Mouse (Mus musculus) T-helper 2 cell (primary cell): ENCODE results near the gene Adgre5.

Experiments used
- in situ Hi-C: fragments of 300-600 bp; cut with MboI, MseI; formaldehyde crosslinking; loops from one replicate; pipeline ENCODE4 v1.15.1; 2025; ENCODE audit warnings: high pct_unique_total_duplicates

Adgre5 gene

GRCm38 (mm10) chr8:83754149-83754548 lies 13.0 kb upstream of the Adgre5 start:
- in situ Hi-C loops = no loop called here

GRCm38 (mm10) chr8:83749265-83749664 lies 8.1 kb upstream of the Adgre5 start:
- in situ Hi-C loops = no loop called here

DNA sequence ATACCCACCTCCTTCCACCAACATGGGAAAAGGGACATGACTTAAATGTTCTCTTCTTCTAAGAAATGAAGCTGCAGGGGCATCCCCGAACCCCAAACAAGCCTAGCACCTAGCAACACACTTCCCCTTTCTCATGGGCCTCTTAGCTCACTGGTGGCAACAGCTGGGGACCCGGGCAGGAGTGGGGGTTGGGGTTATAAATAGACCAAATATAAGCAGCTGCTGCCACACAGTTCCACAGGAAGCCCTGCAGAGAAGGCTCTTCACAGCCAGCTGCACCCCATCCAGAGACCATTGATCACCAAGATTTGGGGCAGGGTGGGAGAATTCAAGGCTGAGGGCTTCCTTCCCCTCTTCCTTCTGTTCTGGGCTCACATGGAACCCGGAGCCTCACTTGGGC lies 7.6 kb upstream of the Adgre5 start:
- in situ Hi-C loops = no loop called here

DNA sequence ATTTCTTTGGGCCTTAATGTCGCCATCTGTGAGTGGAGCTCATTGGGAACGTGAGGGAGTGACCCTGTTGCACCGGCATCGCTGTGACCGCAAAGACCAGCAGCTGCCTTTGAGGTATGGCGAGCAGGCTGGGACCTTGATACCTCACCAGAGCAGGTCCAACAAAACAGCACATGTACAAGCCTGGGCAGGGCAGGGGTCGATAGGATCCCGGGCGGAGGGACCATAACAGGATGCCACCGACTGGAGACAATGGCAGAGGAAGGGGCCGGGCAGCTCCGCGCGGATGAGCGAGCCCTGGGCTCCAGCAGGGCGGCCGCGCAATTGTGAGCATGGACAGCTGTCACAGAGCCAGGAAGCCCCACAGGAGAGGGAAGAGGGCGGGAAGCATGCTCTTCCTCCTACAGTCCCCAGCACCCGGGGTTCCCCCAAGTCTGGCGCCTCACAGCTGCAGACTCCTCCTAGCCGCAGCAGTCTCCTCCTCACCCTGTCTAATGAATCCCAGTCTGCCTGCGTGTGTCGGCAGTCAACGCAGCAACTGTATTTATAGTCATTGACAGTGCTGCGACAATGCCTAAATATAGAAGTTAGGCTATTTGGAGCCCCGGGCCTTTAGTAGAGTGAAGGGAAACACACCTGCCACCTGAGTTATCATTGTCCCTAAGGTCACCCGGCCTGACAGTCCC lies 6.7 kb upstream of the Adgre5 start:
- in situ Hi-C loops = no loop called here

- in situ Hi-C loops = no loop called here
Observed at GRCm38 (mm10) chr8:83744070-83744469, 2.9 kb upstream of the Adgre5 start.

GRCm38 (mm10) chr8:83742968-83743367 lies 1.8 kb upstream of the Adgre5 start:
- in situ Hi-C loops = no loop called here

GRCm38 (mm10) chr8:83741849-83742655 lies 926 bp upstream of the Adgre5 start:
- in situ Hi-C loops = no loop called here

- in situ Hi-C loops = no loop called here
Observed at GRCm38 (mm10) chr8:83740586-83740975, 545 bp downstream of the Adgre5 start.

- in situ Hi-C loops = no loop called here
Observed at GRCm38 (mm10) chr8:83739711-83740468, 1.2 kb downstream of the Adgre5 start.

DNA sequence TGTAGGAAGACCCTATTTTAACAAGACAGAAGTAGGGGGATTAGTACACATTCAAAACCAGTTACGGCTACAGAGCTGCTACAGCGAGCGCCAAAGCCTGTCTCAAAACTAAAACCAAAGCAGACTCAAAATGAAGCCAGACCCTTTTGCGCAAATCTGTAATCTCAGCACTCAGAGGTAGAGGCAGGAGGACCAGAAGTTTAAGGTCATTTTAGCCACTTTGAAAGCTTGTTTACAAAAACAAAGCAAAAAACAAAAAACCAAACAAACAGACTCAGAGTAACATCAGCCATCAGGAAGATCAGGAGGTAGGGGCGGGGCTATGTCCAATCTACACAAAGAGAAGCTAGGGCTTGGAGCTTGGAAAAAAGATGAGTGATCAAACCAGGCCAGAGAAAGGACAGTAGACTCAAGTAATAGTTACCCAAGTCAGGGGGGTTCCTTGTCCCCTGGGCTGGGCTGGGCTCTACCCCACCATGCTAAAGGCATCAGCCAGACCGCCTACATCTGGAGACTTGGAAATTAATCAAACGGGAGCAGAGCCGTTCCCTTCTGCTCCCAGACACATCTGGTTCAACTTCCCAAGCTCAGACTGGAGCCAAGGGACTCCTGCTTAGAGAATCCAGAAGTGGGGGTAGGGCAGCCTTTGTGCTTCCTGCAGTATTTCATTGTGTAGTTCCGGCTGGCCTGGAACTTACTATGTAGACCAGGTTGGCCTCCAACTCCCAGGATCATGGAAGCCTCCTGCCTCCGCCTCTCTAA lies 2.0 kb downstream of the Adgre5 start:
- in situ Hi-C loops = no loop called here

GRCm38 (mm10) chr8:83737852-83738562 lies 3.1 kb downstream of the Adgre5 start:
- in situ Hi-C loops = no loop called here

DNA sequence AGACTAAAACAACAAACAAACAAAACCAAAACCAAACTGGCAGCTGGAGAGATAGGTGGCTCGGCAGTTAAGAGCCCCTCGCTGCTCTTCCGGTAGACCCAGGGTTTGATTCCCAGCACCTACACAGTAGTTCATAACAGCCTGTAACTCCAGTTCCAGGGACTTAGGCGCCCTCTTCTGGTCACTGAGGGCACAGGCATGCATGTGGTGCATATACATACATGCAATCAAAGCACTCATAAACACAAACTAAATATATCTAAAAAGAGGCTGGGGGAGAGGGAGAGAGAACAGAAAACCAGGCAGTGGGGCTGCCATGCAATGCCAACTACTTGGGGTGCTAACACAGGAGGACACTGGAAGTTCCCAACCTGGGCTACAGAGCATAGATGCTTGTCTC lies 3.8 kb downstream of the Adgre5 start:
- in situ Hi-C loops = no loop called here

GRCm38 (mm10) chr8:83736681-83737080 lies 4.4 kb downstream of the Adgre5 start:
- in situ Hi-C loops = no loop called here

- in situ Hi-C loops = no loop called here
Observed at GRCm38 (mm10) chr8:83732919-83733318, 8.2 kb downstream of the Adgre5 start.

- in situ Hi-C loops = no loop called here
Observed at GRCm38 (mm10) chr8:83731906-83732305, 9.2 kb downstream of the Adgre5 start.

DNA sequence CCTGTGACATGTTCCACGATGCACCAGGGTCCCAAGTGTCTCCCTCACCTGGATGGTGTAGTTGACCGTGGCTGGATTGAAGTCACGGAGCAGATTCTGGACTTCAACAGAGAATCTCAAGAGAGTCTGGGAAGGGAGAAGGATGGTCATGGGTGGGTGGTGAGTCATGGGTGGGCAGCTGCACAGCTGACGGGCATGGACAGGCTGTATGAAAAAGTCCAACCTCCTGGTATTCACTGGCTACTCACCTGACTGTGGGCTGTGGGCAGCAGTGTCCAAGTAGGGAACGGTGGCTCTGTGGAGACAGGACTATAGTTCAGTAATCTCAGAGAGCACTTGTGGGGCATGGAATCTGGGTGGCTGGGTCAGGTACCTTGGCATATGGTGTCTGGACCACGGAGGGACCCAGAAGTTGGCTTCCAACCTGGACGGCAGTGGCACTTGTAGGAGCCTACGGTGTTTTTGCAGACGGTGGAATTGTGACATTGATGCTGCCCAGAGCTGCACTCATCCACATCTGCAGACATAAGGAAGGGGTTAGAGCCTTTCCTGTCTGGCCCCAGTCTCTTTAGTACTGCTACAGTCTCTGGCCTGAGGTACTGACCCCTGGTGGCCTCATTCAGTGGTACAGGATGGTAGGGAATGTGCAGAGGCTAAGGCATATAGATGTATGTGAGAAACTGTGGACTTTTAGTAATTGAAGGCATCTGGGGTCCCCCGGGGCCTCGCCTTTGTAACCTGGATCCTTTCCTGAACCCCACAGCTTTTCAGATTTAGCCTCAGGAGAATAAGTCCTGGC lies 11.9 kb downstream of the Adgre5 start:
- in situ Hi-C loops = no loop called here

DNA sequence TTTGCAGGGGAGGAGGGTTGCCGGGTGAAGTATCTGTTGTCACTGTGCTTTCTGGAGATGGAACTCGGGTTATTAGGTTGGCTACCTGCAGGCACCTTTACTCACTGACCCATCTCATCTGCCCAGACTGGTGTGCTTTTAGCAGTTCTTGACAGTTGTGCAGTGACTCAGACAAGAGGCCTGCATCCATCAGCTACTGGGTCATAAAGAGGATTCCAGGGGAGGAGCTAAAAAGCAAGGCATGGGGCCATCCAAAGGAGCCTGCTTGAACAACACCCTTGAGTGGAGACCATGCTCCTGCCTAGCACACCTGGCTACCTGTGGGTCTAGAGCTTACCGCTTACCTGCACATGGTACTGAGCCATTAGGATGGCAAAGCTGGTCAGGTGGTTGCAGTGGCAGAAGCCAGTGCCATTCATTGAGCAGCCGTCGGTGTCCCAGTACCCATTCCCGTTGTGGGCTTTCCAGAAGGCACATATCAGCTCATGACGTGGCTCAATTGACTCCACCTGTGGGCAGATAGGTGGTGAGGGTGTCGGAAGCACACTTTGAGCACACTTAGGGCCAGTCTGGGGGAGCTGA lies 15.5 kb downstream of the Adgre5 start:
- in situ Hi-C loops = no loop called here

DNA sequence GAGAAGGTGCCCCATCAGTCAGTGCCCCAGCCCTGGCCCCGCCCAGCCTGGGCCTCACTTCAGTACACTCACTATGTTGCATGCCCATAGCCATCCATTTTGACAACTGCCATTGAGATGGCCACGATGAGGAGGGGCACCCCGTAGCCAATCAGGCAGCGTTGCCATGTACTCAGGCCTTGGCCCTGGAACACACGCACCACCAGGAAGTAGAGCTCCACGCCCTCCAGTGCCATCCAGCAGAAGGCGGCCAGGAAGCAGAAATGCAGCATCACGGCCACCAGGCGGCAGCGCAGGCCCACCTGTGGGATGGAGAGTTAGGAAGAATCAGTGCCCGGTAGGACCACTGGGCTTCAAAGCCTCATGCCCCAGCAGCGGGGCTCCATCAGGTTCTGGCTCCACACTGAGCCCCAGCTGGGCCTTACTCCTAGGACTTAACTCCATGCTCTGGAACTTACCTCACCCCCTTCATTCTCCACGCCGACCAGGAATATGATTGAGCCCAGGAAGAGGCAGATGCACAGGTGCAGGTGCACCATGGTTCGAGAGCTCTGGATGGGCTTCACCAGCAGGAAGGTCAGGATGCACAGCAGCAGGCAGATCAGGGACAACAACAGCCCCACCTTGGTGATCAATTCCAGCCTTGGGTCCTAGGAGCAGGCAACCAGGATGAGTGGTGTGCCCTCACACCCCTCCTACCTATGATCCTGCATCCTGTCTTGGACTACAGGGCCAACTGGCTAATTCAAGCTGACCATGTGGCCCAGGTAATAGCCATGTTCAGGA lies 16.2 kb downstream of the Adgre5 start:
- in situ Hi-C loops = loop anchor here (5.0 kb wide), 1 partner anchor 82 kb away; no protein-coding TSS in a partner anchor
